Mouse (Mus musculus) lung, adult 2 months (tissue): ENCODE results near the gene Ccdc152.

Experiments
- CTCF ChIP-seq: fragments of 200-500 bp; IDR thresholded peaks from 2 replicates; pipeline ENCODE4 v1.5.1; 2011; ENCODE audit warnings: mild to moderate bottlenecking, low read length, control low read depth; ENCODE audit not compliant: insufficient read depth
- POLR2A ChIP-seq: fragments of 200-500 bp; IDR thresholded peaks from 2 replicates; pipeline ENCODE4 v1.6.1; 2011; ENCODE audit warnings: low read depth, mild to moderate bottlenecking, control low read depth, low read length, borderline replicate concordance; ENCODE audit errors: extremely low read depth

- TF ChIP-seq CTCF = no peak
- no peak for TF ChIP-seq POLR2A
Measured at GRCm38 (mm10) chr15:3269996-3270645, 33.2 kb downstream of the Ccdc152 start.
